Mouse (Mus musculus) heart, adult 2 months (tissue): ENCODE measurements around the gene Tbc1d1. TPM values are rescaled to one million over a fixed set of nuclear protein-coding genes. Genes with fewer than 3 reads are reported as not detected.
A peak's percentile ranks its signal among the peaks of the same experiment; 100 is the strongest.

ENCODE experiments used
- DNase-seq, 2 experiments: peaks; one replicate each; pipeline ENCODE4 v3.0.0; 2021
- H3K27ac ChIP-seq: fragments of 200-600 bp; 2 replicates; pipeline ENCODE4 v1.8.1; 2022
- H3K27me3 ChIP-seq: fragments of 200-500 bp; 2 replicates; pipeline ENCODE4 v1.6.1; 2012; ENCODE audit warnings: mild to moderate bottlenecking, low read length, inconsistent platforms, mixed read lengths; ENCODE audit not compliant: control insufficient read depth, insufficient read depth
- H3K36me3 ChIP-seq: fragments of 200-500 bp; 2 replicates; pipeline ENCODE4 v1.6.1; 2012; ENCODE audit warnings: low read length, inconsistent platforms; ENCODE audit not compliant: control insufficient read depth, insufficient read depth
- H3K4me1 ChIP-seq: fragments of 200-500 bp; 2 replicates; pipeline ENCODE4 v1.6.1; 2011; ENCODE audit warnings: low read length; ENCODE audit not compliant: control insufficient read depth, insufficient read depth
- H3K4me3 ChIP-seq: fragments of 200-600 bp; 2 replicates; pipeline ENCODE4 v1.8.1; 2022
- H3K79me2 ChIP-seq: fragments of 200-500 bp; replicated peaks from 2 replicates; pipeline ENCODE4 v1.6.1; 2012; ENCODE audit warnings: mild to moderate bottlenecking, inconsistent platforms, low read length, moderate library complexity, mixed read lengths; ENCODE audit not compliant: control insufficient read depth, insufficient read depth
- H3K9ac ChIP-seq: fragments of 200-500 bp; 2 replicates; pipeline ENCODE4 v1.6.1; 2012; ENCODE audit warnings: low read depth, mild to moderate bottlenecking, control low read depth, inconsistent platforms, low read length, mixed read lengths
- CTCF ChIP-seq: fragments of 200-600 bp; IDR thresholded peaks from 2 replicates; pipeline ENCODE4 v1.8.1; 2022; ENCODE audit warnings: antibody characterized with exemption, mild to moderate bottlenecking, moderate library complexity
- EP300 ChIP-seq: fragments of 200-500 bp; IDR thresholded peaks from 2 replicates; pipeline ENCODE4 v1.6.1; 2011; ENCODE audit warnings: low read depth, low read length, control low read depth; ENCODE audit not compliant: insufficient read depth
- POLR2A ChIP-seq: fragments of 200-500 bp; IDR thresholded peaks from 2 replicates; pipeline ENCODE4 v1.6.1; 2011; ENCODE audit warnings: mild to moderate bottlenecking, low read depth, low read length, control low read depth; ENCODE audit not compliant: insufficient read depth
- WGBS: fragments of 180-500 bp; shearing (Covaris S2); methylation state at CpG from one replicate; pipeline ENCODE4 v1.1.7; 2018; 5-methylcytosine and 5-hydroxymethylcytosine counted together
- intact Hi-C: fragments of 180-260 bp; cut with DNase I; formaldehyde crosslinking; loops from one replicate; pipeline ENCODE4 v1.15.1; 2025
- polyA plus RNA-seq: library from polyadenylated mRNA; depleted of rRNA; stranded (reverse); fragments of >200 nt; gene quantifications from 2 replicates; pipeline ENCODE4 v1.2.3, GENCODE M21; 2012
- total RNA-seq, 2 experiments: library from RNA; stranded (reverse); gene quantifications; 2 replicates each; pipeline ENCODE4 v1.2.3; 2021

The Tbc1d1 gene
- total and polyA plus RNA-seq, 3 experiments: 13.2 to 22.1 (median 13.6) TPM

DNA sequence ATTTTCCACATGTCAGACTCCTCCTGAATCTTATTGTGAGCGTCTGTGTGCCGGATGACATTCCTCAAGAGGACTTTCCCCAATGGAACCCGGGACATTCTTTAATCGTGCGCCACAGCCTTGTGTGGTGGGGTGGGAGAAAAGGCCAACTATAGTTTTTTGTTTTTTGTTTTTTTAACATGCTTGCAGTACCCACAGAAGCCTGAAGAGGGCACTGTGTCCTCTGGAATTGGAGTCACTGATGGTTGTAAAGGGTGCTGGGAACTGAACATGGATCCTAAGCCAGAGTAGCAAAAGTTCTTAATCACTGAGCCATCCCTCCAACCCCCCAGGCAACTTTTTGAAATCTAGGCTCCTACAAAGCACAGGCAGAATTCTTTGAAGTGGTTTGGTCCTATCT is 34.8 kb downstream of the Tbc1d1 start:
- no peaks in the 10 kb centered on the region for H3K79me2 ChIP-seq

DNA sequence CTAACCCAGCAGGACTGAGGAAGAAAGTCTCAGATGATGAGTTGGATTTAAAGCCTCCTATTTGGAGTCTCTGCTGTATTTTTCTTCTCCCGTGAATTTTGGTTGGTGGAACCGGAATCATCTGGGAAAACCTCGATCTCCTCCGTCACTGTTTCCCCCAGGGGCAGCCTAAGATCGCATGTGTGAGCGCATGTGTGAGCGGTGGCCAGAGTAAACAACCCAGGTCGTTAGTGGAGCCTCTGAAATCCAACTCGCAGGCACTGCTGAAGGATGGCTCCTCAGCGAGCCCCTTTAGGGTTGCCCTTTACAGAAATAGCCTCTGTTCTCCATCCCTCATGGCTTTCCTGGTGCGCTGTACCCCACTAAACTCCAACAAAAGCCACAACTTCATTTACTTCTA is 37.2 kb downstream of the Tbc1d1 start:
- peaks cover 6% of the 10 kb centered on the region for H3K4me1 ChIP-seq
- H3K79me2 ChIP-seq: no peaks in the 10 kb centered on the region
- TF ChIP-seq EP300 (no peak), POLR2A (no peak), CTCF (no peak)
- H3K9ac ChIP-seq: no peak overlapping the region
- intact Hi-C loops: no loop called here
- no peak overlapping the region for H3K27ac ChIP-seq
- no peak overlapping the region for H3K4me3 ChIP-seq
- H3K36me3 ChIP-seq: no peaks in the 10 kb centered on the region
- WGBS: 51% methylated on average over 11 of the region's 11 CpGs
- H3K27me3 ChIP-seq: no peaks in the 10 kb centered on the region
- peak in 1 of 2 experiments; percentile 55 for DNase-seq

More for the DNA sequence above, 34.8 kb downstream of the Tbc1d1 start:
- Histone ChIP-seq H3K9ac (no peak overlapping the region), H3K27ac (no peak overlapping the region), H3K27me3 (no peaks in the 10 kb centered on the region), H3K4me3 (no peak overlapping the region), H3K36me3 (no peaks in the 10 kb centered on the region), H3K4me1 (no peaks in the 10 kb centered on the region)
- intact Hi-C loops: no loop called here
- WGBS: 96% methylated on average over 5 of the region's 5 CpGs
- no peak for TF ChIP-seq EP300
- peak; percentile 43 for TF ChIP-seq CTCF
- TF ChIP-seq POLR2A: no peak
- no peak for DNase-seq

DNA sequence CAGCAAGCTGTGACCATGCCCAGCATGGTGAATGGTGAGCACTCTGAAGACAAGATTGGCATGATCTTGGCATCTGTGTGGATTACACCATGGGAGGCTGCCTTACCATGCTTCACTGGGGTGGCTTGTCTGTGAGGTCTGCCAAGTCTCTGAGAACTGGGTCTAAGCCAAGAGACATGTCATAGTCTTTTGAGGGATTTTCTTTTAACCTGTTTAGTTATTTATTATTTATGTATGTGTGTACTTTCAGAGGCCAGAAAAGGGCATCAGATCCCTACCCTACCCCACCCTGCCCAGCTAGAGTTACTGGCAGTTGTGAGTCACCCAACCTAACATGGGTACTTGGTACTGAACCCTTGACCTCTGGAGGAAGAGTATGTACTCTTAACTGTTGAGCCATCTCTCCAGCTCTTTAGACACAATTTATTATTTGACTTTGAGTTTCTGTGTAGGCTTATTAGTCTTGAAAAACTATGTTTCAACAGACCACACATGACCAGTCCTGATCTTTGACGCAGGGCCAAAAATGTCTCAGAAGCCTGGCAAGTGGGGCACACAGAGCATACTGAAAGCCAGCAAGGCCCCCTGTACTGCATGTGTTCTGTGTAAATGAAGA is 40.3 kb downstream of the Tbc1d1 start:
- no peak overlapping the region for H3K4me3 ChIP-seq
- no peak overlapping the region for H3K27ac ChIP-seq
- H3K79me2 ChIP-seq: no peaks in the 10 kb centered on the region
- H3K27me3 ChIP-seq: no peaks in the 10 kb centered on the region
- no peaks in the 10 kb centered on the region for H3K36me3 ChIP-seq
- no peak overlapping the region for H3K9ac ChIP-seq
- peaks cover 6% of the 10 kb centered on the region for H3K4me1 ChIP-seq
- 98% methylated on average over 1 of the region's 1 CpGs for WGBS
- intact Hi-C loops: loop anchor here (5.0 kb wide), 1 partner anchor 39 kb away; the partner anchor contains the start of gene Tbc1d1
- TF ChIP-seq CTCF (no peak), POLR2A (no peak), EP300 (no peak)
- no peak for DNase-seq

DNA sequence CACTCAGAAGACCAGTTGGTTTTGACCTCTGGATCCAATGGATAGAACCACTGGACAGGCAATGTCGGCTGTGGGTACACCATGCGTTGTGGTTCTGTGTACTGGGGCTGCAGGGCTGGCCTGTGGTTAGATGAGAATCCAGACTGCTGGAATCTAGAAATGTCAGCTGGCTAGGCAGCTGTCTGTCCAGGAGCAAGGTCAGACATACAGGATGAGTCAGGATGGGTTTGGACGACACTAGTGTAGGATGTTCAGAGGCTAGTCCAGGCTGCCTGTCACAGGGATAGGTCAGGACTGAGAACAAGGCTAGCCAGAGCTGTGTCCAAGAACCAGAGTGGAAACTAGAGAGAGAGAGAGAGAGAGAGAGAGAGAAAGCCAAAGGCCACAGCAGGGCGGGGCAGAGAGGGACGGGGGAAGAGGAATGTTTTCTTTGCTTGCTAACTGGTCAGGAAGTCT is 40.8 kb downstream of the Tbc1d1 start:
- no peak for DNase-seq
- no peak overlapping the region for H3K9ac ChIP-seq
- peaks cover 6% of the 10 kb centered on the region for H3K4me1 ChIP-seq
- H3K36me3 ChIP-seq: no peaks in the 10 kb centered on the region
- H3K27me3 ChIP-seq: no peaks in the 10 kb centered on the region
- H3K79me2 ChIP-seq: no peaks in the 10 kb centered on the region
- H3K27ac ChIP-seq: no peak overlapping the region
- TF ChIP-seq EP300: no peak
- TF ChIP-seq CTCF: no peak
- no peak for TF ChIP-seq POLR2A
- WGBS: 46% methylated on average over 5 of the region's 5 CpGs
- intact Hi-C loops: loop anchor here (5.0 kb wide), 1 partner anchor 40 kb away; the partner anchor contains the start of gene Tbc1d1
- no peak overlapping the region for H3K4me3 ChIP-seq

DNA sequence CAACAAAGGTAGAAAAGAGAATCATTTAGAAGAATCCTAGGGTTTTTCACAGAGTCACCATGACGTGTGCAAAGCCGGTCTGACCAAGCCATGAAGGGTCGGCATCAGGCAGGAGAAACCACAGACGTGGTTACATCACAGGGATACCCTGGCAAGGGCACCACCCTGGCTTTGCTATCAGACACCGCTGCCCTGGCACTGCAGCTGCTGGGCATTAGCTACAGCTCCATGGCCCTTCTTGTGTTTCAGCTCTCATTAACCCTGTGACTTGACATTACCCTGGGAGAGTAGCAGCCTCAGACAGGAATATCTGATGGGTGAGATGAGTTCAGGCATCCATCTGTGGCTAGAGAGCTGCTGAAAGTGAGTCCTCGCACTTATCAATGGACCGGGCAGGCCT is 42.5 kb downstream of the Tbc1d1 start:
- Histone ChIP-seq H3K4me3 (no peak overlapping the region), H3K79me2 (no peaks in the 10 kb centered on the region), H3K27ac (no peak overlapping the region), H3K36me3 (no peaks in the 10 kb centered on the region), H3K9ac (no peak overlapping the region), H3K27me3 (no peaks in the 10 kb centered on the region), H3K4me1 (peaks cover 6% of the 10 kb centered on the region)
- intact Hi-C loops: loop anchor here (5.0 kb wide), 1 partner anchor 41 kb away; the partner anchor contains the start of gene Tbc1d1
- TF ChIP-seq CTCF (no peak), EP300 (no peak), POLR2A (no peak)
- 92% methylated on average over 7 of the region's 7 CpGs for WGBS
- no peak for DNase-seq

DNA sequence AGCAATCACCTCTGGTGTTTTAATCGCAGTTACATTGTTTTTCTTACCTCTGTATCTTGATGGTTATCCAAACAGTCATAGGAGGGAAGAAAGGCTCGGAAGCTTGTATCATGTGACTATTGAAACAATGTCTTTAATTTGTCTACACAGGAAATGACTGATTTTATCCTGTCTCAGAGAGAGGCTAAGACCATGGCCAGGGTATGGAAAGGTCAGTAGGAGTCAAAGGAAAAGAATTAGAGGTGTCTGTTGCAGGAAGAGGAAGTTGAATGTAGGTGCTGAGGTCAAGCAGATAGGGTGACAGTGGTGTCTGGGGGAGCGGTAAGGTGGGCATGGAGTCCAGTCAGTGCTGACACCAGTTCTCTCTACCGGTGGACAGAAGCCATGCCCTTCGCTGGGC is 45.0 kb downstream of the Tbc1d1 start:
- Histone ChIP-seq H3K4me3 (no peak overlapping the region), H3K79me2 (no peaks in the 10 kb centered on the region), H3K9ac (no peak overlapping the region), H3K36me3 (no peaks in the 10 kb centered on the region), H3K4me1 (peaks cover 7% of the 10 kb centered on the region), H3K27me3 (no peaks in the 10 kb centered on the region), H3K27ac (no peak overlapping the region; the same call in 1 of the 2 replicates)
- TF ChIP-seq EP300 (no peak), CTCF (no peak), POLR2A (no peak)
- intact Hi-C loops: loop anchor here (1.0 kb wide), 1 partner anchor 64 kb away; no protein-coding TSS in a partner anchor
- no peak for DNase-seq
- 38% methylated on average over 5 of the region's 5 CpGs for WGBS
